Mouse (Mus musculus): Measurements from ENCODE around the gene 5830473C10Rik. TPM values are rescaled to one million over a fixed set of nuclear protein-coding genes. Genes with fewer than 3 reads are reported as not detected.

Gene 5830473C10Rik
- total RNA-seq (2021): under 1 TPM; 0.14 to 0.18 TPM
- long read RNA-seq, experiment 1: 0 reads
- long read RNA-seq, experiment 2: 0 reads

GRCm38 (mm10) chr5:90560743-90561142 is at the start of gene 5830473C10Rik:
5830473C10Rik (plus strand) TSS chr5:90561107.
- DNase-seq (ENCODE audit: extremely low spot score in 1 of 2, low spot score in 2 of 2): no peak
- intact Hi-C loops (cut with DNase I): no loop called here
- Histone ChIP-seq H3K27ac (peak within 1 kb of the TSS; percentile 21), H3K4me3 (no peak within 1 kb of the TSS)
- TF ChIP-seq CTCF (IDR thresholded peaks at IDR 0.05): no peak

- intact Hi-C loops (cut with DNase I): no loop called here
- H3K27ac ChIP-seq: no peak overlapping the region
- TF ChIP-seq CTCF (IDR thresholded peaks at IDR 0.05): no peak; the same call in 1 of the 2 replicates
- H3K4me3 ChIP-seq: no peak overlapping the region
- DNase-seq (ENCODE audit: extremely low spot score in 1 of 2, low spot score in 2 of 2): no peak
Measured at GRCm38 (mm10) chr5:90512288-90512955, 48.5 kb upstream of the 5830473C10Rik start.

GRCm38 (mm10) chr5:90515561-90515960 is 45.3 kb upstream of the 5830473C10Rik start:
- no peak for TF ChIP-seq CTCF (IDR thresholded peaks at IDR 0.05)
- no peak for DNase-seq (ENCODE audit: extremely low spot score in 1 of 2, low spot score in 2 of 2)
- no peak overlapping the region for H3K4me3 ChIP-seq
- no peak overlapping the region for H3K27ac ChIP-seq
- intact Hi-C loops (cut with DNase I): no loop called here

- DNase-seq (ENCODE audit: extremely low spot score in 1 of 2, low spot score in 2 of 2): no peak
- intact Hi-C loops (cut with DNase I): no loop called here
- Histone ChIP-seq H3K27ac (no peak within 1 kb of the TSS), H3K4me3 (no peak within 1 kb of the TSS)
- TF ChIP-seq CTCF (IDR thresholded peaks at IDR 0.05): no peak
Measured at GRCm38 (mm10) chr5:90518356-90519100, 42.4 kb upstream of the 5830473C10Rik start, which contains the start of gene Afm. Afm (plus strand) TSS chr5:90518932.

GRCm38 (mm10) chr5:90551191-90551590 is 9.7 kb upstream of the 5830473C10Rik start:
- intact Hi-C loops (cut with DNase I): no loop called here
- no peak for DNase-seq (ENCODE audit: extremely low spot score in 1 of 2, low spot score in 2 of 2)
- TF ChIP-seq CTCF (IDR thresholded peaks at IDR 0.05): no peak
- no peak overlapping the region for H3K4me3 ChIP-seq
- H3K27ac ChIP-seq: no peak overlapping the region

- DNase-seq (ENCODE audit: extremely low spot score in 1 of 2, low spot score in 2 of 2): no peak
- no peak for TF ChIP-seq CTCF (IDR thresholded peaks at IDR 0.05)
- Histone ChIP-seq H3K4me3 (no peak overlapping the region), H3K27ac (no peak overlapping the region)
- intact Hi-C loops (cut with DNase I): no loop called here
Measured at GRCm38 (mm10) chr5:90556052-90556451, 4.9 kb upstream of the 5830473C10Rik start.

- intact Hi-C loops (cut with DNase I): no loop called here
- peak; percentile 22 to 27 for DNase-seq (ENCODE audit: extremely low spot score in 1 of 2, low spot score in 2 of 2)
- Histone ChIP-seq H3K4me3 (no peak overlapping the region), H3K27ac (peak overlapping the region; percentile 21)
- no peak for TF ChIP-seq CTCF (IDR thresholded peaks at IDR 0.05)
Measured at GRCm38 (mm10) chr5:90561721-90562275, 891 bp downstream of the 5830473C10Rik start.

- intact Hi-C loops (cut with DNase I): no loop called here
- Histone ChIP-seq H3K4me3 (no peak overlapping the region), H3K27ac (no peak overlapping the region)
- TF ChIP-seq CTCF (IDR thresholded peaks at IDR 0.05): no peak
- DNase-seq (ENCODE audit: extremely low spot score in 1 of 2, low spot score in 2 of 2): no peak
Measured at GRCm38 (mm10) chr5:90562880-90563279, 2.0 kb downstream of the 5830473C10Rik start.

GRCm38 (mm10) chr5:90564161-90564560 is 3.3 kb downstream of the 5830473C10Rik start:
- intact Hi-C loops (cut with DNase I): loop anchor here (1.0 kb wide), 1 partner anchor 198 kb away; the partner anchor contains the start of gene Ankrd17
- no peak overlapping the region for H3K4me3 ChIP-seq
- H3K27ac ChIP-seq: peak overlapping the region; percentile 67; the same call in 1 of the 2 replicates
- no peak for TF ChIP-seq CTCF (IDR thresholded peaks at IDR 0.05)
- peak in 1 of 2 experiments; percentile 22 for DNase-seq (ENCODE audit: extremely low spot score in 1 of 2, low spot score in 2 of 2)

- H3K4me3 ChIP-seq: no peak overlapping the region
- TF ChIP-seq CTCF (IDR thresholded peaks at IDR 0.05): no peak
- peak overlapping the region; percentile 67 for H3K27ac ChIP-seq
- DNase-seq (ENCODE audit: extremely low spot score in 1 of 2, low spot score in 2 of 2): no peak
- intact Hi-C loops (cut with DNase I): no loop called here
Measured at GRCm38 (mm10) chr5:90565205-90565604, 4.3 kb downstream of the 5830473C10Rik start.

- no peak for TF ChIP-seq CTCF (IDR thresholded peaks at IDR 0.05)
- no peak overlapping the region for H3K4me3 ChIP-seq
- H3K27ac ChIP-seq: no peak overlapping the region
- intact Hi-C loops (cut with DNase I): no loop called here
- DNase-seq (ENCODE audit: extremely low spot score in 1 of 2, low spot score in 2 of 2): no peak
Measured at GRCm38 (mm10) chr5:90567788-90568187, 6.9 kb downstream of the 5830473C10Rik start.

GRCm38 (mm10) chr5:90568338-90568737 is 7.4 kb downstream of the 5830473C10Rik start:
- no peak overlapping the region for H3K4me3 ChIP-seq
- intact Hi-C loops (cut with DNase I): no loop called here
- no peak overlapping the region for H3K27ac ChIP-seq
- no peak for DNase-seq (ENCODE audit: extremely low spot score in 1 of 2, low spot score in 2 of 2)
- no peak for TF ChIP-seq CTCF (IDR thresholded peaks at IDR 0.05)

Measured in left cerebral cortex, adult 2 months (tissue).